13 mouse cellular contexts compared by ENCODE assay signal in the genomic region with DNA sequence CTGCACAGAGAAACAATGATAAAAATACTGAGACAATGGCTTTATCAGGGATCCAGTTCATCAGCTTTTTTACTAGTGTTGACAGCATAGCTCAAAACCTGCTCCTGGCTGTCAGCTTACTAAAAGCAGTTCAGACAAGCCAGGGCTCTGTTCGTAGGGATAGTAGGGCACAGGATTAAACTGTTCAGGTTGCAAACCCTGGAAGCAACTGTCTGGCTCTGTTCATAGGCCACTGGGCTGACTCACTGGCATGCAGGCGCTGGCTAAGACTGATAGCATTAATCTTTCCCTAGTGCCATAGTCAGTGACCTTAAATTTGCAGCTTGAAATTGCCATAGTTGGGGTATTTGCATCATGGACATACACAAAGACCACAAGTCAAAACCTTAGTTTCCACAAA. TPM values are rescaled to one million over a fixed set of nuclear protein-coding genes. Genes with fewer than 3 reads are reported as not detected.
"Had no signal": no experiment of that assay in that cellular context is flagged by ENCODE, and none has a peak within 500 bp of the region (broad histone marks: within the 10 kb centered on the region; RNA-seq: fewer than 3 reads in every experiment).

No protein-coding gene starts in this region.

- H3K4me2 ChIP-seq: limb, embryonic 12.5 days; midbrain, embryonic 12.5 days had no signal

- H3K4me3 ChIP-seq: layer of hippocampus, adult 2 months; limb, embryonic 12.5 days; midbrain, embryonic 12.5 days had no signal

- H3K27me3 ChIP-seq: limb, embryonic 12.5 days; midbrain, embryonic 12.5 days had no signal

- H3K9ac ChIP-seq: limb, embryonic 12.5 days; liver, embryonic 14.5 days; midbrain, embryonic 12.5 days had no signal

- ATAC-seq: midbrain, embryonic 16.5 days had no signal

- DNase-seq: kidney, postnatal 10 days; kidney, postnatal 4 days; lung, adult 18-20 months; right cerebral cortex, postnatal 25 days; thymus, postnatal 4 days had no signal

- H3K36me3 ChIP-seq: limb, embryonic 12.5 days; midbrain, embryonic 12.5 days had no signal

- H3K4me1 ChIP-seq: limb, embryonic 12.5 days; midbrain, embryonic 12.5 days had no signal

- H3K9me3 ChIP-seq: limb, embryonic 12.5 days; midbrain, embryonic 12.5 days had no signal

- H3K27ac ChIP-seq: layer of hippocampus, adult 2 months; limb, embryonic 12.5 days; liver, embryonic 14.5 days; midbrain, embryonic 12.5 days had no signal

RNA-seq across cellular contexts. Expression of gene Cxcl13, which starts 10.4 kb away (rescaled TPM):
- total RNA-seq: layer of hippocampus, adult 2 months; layer of hippocampus, postnatal 10 days; left cerebral cortex, postnatal 36 days; megakaryocyte-erythroid progenitor cell, adult 5-6 weeks had no signal
- polyA plus RNA-seq: midbrain, embryonic 12.5 days had no signal
